Mouse (Mus musculus): ENCODE measurements at regions not wholly inside any gene's neighbourhood (a gene's known extent, or its start where the extent isn't known, plus 50 kb on each side); places are given as distances from the start of the nearest gene placed in this dataset.

DNA sequence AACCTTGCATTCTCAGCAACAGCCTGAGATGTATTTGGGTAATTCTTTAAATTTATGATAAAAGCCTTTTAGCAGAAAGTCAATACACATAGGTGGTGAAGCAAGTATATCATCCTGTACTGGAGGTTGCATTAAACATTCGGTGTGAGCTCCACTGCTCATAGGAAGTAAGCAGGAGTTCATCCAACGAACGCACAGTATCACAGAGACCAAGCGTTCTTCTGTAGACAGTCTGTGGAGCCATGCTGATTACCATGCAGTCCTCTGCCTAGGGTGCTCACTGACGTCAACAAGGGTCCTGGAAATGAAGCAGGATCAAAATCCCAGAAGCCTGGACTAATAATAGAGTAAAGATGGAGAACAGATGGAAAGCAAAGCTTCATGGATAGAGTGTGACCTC, 391.1 kb upstream of the Mef2c start:
- DNase-seq, result no peak

GRCm38 (mm10) chr13:83113808-83114207, 390.0 kb upstream of the Mef2c start:
- DNase-seq, result no peak

DNA sequence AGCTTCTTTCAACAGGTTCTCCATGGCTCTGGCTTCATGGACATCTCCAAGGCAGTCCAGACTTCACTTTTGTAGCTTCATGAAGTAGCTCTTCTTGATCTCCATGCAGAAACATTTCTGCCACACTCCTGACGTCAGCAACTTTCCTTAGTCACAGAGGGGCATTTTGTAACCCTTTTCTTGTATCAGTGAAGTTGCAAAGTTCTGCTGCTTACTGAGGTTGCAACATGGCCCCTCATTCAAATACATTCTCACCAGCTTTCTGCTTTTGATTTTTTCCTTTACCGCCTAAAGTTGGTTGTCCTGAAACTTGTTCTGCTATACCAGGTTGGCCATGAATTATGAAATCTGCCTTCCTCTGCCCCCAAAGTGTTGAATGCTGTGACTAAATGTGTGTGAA, 389.4 kb upstream of the Mef2c start:
- DNase-seq, result no peak

DNA sequence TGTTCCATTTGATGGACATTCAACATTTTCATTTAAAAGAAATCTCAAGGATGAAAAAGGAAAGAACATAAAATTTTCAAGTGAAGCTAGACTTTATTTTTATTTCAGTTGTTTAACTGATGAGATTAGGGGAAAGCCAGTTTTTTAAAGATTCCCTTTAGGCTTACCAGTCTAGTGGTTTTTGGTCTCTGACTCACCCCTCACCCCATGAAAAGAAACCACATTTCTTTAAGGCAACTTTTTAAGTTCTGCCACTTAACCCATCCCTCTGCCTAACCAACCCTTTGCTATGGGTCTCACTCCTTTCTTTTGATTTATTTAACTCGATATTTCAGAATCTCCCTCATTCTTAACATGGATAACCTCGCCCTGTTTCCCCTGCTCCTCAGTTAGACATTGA, 388.1 kb upstream of the Mef2c start:
- DNase-seq, result no peak

- peak; percentile 26 for DNase-seq
These were observed 383.5 kb upstream of the Mef2c start for GRCm38 (mm10) chr13:83120343-83120742.

DNA sequence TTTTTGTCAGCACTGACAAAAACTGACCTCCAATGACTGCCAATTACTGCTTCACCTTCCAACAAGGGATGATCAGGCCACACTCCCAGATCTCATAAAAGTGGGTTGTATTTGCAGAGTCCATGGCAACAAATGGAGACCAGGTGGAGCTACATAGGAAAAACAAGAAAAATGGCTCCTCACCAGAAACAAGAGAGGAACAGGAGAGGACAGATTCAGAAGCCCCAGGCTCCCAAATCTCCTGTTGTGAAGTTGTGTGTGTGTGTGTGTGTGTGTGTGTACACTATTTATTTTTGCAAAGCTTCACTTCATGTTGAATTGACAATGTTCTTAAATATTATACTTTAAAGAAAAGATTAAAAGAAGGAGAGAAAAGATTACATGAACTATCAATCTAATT, 380.2 kb upstream of the Mef2c start:
- no peak for DNase-seq

GRCm38 (mm10) chr13:83124651-83125050, 379.2 kb upstream of the Mef2c start:
- DNase-seq, result no peak

DNA sequence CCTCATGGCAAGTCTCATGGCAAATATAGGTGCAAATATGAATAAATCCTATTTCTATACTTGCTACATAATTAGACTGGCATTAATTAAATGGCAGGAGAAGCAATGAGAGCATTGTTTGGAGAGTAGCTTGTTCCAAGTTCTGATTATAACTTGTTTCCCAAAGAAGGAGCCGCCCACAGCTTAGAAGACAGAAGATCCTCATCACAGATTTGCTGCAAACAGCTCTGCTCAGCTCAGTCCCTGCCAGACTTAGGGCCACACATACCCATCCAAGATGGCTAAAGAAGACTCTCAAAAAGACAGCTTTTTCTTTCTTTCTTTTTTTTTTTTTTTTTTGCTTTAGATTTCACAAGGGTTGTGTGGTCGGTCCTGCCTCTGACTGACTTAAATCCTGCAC, 377.4 kb upstream of the Mef2c start:
- DNase-seq, result no peak

DNA sequence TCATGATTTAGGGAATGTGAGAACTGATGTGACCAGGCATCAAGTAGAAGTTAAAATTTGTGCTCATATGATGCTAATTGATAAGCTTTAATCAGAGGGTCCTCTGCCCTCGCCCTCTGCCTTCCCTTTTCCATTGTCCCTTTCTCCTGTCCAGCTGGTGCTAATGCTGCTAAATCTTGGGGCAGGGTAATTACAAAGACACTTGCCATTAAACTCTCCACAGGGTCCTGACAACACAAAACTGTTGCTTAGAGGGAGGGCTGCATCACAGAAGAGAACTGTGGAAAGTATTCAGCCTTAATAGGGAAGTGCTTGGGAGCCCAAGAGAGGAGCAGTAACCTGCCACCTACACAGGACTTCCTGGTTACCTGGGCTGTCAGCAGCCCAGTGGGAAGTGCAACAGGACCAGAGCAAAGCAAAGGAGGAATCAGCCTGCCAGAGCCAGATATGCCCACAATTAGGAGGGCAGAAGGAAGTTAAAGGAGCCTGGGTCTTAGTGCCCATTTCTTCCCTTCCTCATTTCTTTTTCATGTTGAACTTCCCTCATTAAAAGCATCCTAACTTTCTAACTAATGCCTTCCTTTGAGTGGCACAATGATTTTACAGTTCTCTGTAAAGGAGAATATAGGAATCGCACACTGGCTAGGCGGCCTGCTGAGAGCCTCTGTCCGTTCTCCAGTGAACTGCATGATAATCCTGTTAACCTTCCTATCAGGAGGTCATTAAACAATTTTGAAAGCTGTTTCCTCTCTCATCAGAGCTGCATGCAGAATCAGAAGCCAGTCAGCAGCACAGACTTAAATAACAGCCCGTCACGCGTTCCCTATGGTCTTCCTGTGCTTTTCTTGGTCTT, 372.5 kb upstream of the Mef2c start:
- DNase-seq, result peak; percentile 28

DNA sequence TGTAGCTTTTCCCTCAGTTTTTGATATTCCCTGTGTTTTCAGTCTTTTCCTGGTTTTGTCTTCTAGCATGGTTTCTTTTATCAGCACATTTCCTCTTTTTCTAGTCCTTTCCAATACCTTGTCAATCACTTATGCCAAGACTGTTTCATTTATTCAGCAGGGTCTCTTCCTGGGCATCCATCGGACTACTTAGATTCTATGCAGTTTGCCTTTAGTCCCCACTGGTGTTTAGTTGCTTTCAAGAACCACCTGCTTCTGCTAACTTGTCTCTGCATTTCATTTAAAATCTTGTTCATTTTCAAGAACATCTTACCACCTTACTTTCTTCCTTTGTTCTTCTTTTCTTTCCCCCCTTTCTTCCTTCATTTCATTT, 371.9 kb upstream of the Mef2c start:
- no peak for DNase-seq

- DNase-seq, result no peak
These were observed 370.9 kb upstream of the Mef2c start for GRCm38 (mm10) chr13:83132671-83133638.

GRCm38 (mm10) chr13:83143316-83143715, 360.5 kb upstream of the Mef2c start:
- peak; percentile 53 for DNase-seq

- no peak for DNase-seq
These were observed 349.2 kb upstream of the Mef2c start for GRCm38 (mm10) chr13:83154626-83155124.

DNA sequence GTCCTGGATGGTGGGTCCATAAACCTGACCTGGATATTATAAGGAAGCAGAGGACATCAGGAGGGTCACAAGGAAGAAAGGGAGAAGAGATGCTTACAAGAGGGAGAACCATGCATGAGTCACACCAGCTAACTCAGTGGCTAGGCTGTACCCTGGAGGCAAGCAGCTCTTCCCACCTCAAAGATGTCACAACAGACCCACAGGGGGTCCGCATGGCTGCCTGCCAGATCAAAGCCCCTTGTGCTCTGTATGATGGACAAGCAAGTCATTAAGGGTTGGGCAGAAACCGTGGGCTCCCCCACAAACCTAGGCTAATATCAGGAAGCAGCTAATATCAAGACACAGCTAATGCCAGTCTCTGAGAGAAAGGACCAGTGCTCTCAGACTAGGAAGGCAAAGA, 343.9 kb upstream of the Mef2c start:
- DNase-seq, result no peak

GRCm38 (mm10) chr13:83162761-83163160, 341.1 kb upstream of the Mef2c start:
- no peak for DNase-seq

DNA sequence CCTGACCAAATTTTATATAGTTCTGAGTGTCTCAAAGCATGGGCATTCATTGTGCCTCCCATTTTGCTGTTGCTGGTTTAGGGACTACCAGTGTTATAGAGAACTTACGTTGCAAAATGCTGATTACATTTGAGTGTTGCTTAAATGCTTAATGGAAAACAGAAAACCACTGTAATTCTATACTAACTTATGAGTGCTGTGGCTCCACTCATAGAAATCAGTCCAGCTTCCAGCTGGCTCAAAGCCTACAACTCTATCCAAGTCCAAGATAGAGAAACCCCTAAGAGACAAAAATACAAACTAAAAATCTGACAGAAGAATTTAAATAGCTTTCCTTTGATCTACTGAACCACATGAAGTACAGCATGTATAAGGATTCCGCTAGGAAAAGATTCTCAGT, 328.7 kb upstream of the Mef2c start:
- DNase-seq, result no peak

GRCm38 (mm10) chr13:83201931-83202671, 301.7 kb upstream of the Mef2c start:
- DNase-seq, result no peak

DNA sequence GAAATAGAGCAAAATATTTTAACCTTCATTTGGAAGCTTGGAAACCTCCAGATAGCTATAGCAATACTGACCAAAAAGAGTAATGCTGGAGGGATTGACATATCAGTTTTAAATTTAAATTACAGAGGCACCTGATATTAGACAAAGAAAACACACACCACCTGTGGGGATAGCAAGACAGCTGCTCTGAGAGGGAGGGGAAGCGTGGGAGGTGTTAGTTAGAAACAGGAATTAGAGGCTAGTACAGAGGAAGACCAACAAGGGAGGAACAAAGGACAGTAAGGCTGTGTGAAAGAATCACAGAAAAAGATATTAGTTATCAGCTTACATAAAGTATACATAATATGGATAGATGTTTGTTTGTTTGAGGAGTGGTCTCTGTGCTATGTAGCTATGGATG, 297.2 kb upstream of the Mef2c start:
- no peak for DNase-seq

DNA sequence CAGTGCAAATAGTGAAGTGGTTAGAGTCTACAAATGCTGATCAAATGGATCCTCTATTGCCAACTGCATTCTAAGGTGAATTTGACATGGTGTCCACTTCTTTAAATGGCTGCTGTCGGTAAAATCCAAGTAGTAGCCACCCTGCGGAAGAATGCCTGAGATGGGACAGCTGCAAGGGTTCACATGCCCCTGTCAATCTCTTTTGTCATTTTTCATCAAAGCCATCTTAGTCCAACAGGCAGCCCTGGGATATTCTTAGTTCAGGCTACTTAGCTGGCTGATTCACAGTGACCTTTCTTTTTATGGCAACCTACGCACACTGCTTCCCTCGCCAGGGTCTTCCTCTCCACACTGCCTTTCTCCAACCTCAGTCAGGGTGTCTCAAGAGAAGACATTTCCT, 296.3 kb upstream of the Mef2c start:
- DNase-seq, result no peak

- DNase-seq, result no peak
These were observed 295.7 kb upstream of the Mef2c start for GRCm38 (mm10) chr13:83208111-83208510.

DNA sequence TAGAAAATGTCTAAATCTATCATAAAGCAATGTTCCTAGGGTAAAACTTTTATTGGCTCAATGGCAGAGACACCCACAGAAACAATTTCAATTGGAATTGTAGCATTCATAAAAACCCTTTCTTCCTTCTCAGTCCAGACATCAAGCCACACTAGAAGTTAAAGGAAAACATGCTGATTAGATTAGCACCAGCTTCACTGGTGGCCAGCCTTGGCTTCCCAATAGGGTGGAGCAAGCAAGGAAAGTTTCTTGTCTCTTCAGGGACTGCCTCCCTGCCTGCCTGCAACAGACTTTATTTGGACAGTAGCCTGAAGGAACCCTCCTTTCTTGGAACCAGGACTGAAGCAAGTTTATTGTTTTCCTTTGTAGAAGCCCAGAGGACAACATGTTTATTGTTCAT, 289.0 kb upstream of the Mef2c start:
- no peak for DNase-seq

GRCm38 (mm10) chr13:83216454-83216853, 287.4 kb upstream of the Mef2c start:
- DNase-seq, result no peak

GRCm38 (mm10) chr13:83252452-83252851, 251.4 kb upstream of the Mef2c start:
- DNase-seq, result no peak
